Mouse (Mus musculus) liver, adult 2 months (tissue): Measurements from ENCODE around the gene Lin28a. TPM values are rescaled to one million over a fixed set of nuclear protein-coding genes. Genes with fewer than 3 reads are reported as not detected.
"Not testable (repeated sequence)": the region's sequence is repeated elsewhere in the genome, so short reads cannot be mapped to it uniquely, and the experiment has no call there.

Experiments
- DNase-seq: peaks from one replicate; pipeline ENCODE4 v3.0.0-alpha.2; 2011; ENCODE audit warnings: low read depth, low spot score; ENCODE audit errors: extremely low read depth
- H3K27ac ChIP-seq: fragments of 200-500 bp; replicated peaks from 2 replicates; pipeline ENCODE4 v1.5.1; 2012; ENCODE audit warnings: low read depth, mild to moderate bottlenecking, control low read depth, inconsistent platforms, low read length; ENCODE audit not compliant: insufficient read depth
- H3K27me3 ChIP-seq: fragments of 200-500 bp; 2 replicates; pipeline ENCODE4 v1.6.1; 2012; ENCODE audit warnings: mild to moderate bottlenecking, moderate library complexity, low read length, inconsistent platforms; ENCODE audit not compliant: control insufficient read depth, insufficient read depth
- H3K36me3 ChIP-seq: fragments of 200-500 bp; 2 replicates; pipeline ENCODE4 v1.6.1; 2012; ENCODE audit warnings: low read length, inconsistent platforms; ENCODE audit not compliant: control insufficient read depth, insufficient read depth
- H3K4me1 ChIP-seq: fragments of 200-500 bp; 2 replicates; pipeline ENCODE4 v1.6.1; 2011; ENCODE audit warnings: low read length; ENCODE audit not compliant: control insufficient read depth, insufficient read depth
- H3K4me3 ChIP-seq: fragments of 200-500 bp; 2 replicates; pipeline ENCODE4 v1.5.1; 2011; ENCODE audit warnings: low read depth, mild to moderate bottlenecking, control low read depth, low read length, moderate library complexity; ENCODE audit not compliant: insufficient read depth
- H3K79me2 ChIP-seq: fragments of 200-500 bp; 2 replicates; pipeline ENCODE4 v1.6.1; 2012; ENCODE audit warnings: inconsistent platforms, mild to moderate bottlenecking, low read length, moderate library complexity; ENCODE audit not compliant: control insufficient read depth, insufficient read depth
- H3K9ac ChIP-seq: fragments of 200-500 bp; 2 replicates; pipeline ENCODE4 v1.6.1; 2012; ENCODE audit warnings: low read depth, mild to moderate bottlenecking, control low read depth, inconsistent platforms, low read length
- CTCF ChIP-seq: fragments of 200-500 bp; IDR thresholded peaks from 2 replicates; pipeline ENCODE4 v1.5.1; 2011; ENCODE audit warnings: low read depth, low read length, control low read depth
- POLR2A ChIP-seq: fragments of 200-500 bp; IDR thresholded peaks from 2 replicates; pipeline ENCODE4 v1.6.1; 2011; ENCODE audit warnings: low read length, control low read depth; ENCODE audit not compliant: insufficient read depth; ENCODE audit errors: extremely low read depth
- WGBS: fragments of 180-500 bp; shearing (Covaris S2); methylation state at CpG from one replicate; pipeline ENCODE4 v1.1.7; 2018; 5-methylcytosine and 5-hydroxymethylcytosine counted together
- polyA plus RNA-seq: library from polyadenylated mRNA; depleted of rRNA; stranded (reverse); fragments of >200 nt; gene quantifications from 2 replicates; pipeline ENCODE4 v1.2.3, GENCODE M21; 2012
- total RNA-seq: library from RNA; depleted of rRNA; stranded (reverse); fragments of >200 nt; gene quantifications from 2 replicates; pipeline ENCODE4 v1.2.3, GENCODE M21; 2014

The Lin28a gene
- total and polyA plus RNA-seq, 2 experiments: not detected

- Histone ChIP-seq H3K4me3 (peak within 1 kb of the TSS; percentile 64), H3K9ac (peak within 1 kb of the TSS; percentile 81), H3K79me2 (0 out of 2 replicates have a peak, but pooled peaks cover 2% of the 10 kb centered on the region), H3K36me3 (peaks cover 7% of the 10 kb centered on the region; the same call in 1 of the 2 replicates), H3K27ac (peak within 1 kb of the TSS; percentile 33; the same call in 1 of the 2 replicates), H3K27me3 (no peaks in the 10 kb centered on the region), H3K4me1 (no peaks in the 10 kb centered on the region)
- TF ChIP-seq CTCF: no peak
- TF ChIP-seq POLR2A: peak; percentile 60; the same call in 1 of the 2 replicates
- WGBS: 2% methylated on average over 49 of the region's 49 CpGs
- DNase-seq: peak; percentile 86
Measured at GRCm38 (mm10) chr4:134000466-134001438, 17.9 kb downstream of the Lin28a start, which contains the start of gene Dhdds. Dhdds (minus strand) TSS chr4:134000918.

DNA sequence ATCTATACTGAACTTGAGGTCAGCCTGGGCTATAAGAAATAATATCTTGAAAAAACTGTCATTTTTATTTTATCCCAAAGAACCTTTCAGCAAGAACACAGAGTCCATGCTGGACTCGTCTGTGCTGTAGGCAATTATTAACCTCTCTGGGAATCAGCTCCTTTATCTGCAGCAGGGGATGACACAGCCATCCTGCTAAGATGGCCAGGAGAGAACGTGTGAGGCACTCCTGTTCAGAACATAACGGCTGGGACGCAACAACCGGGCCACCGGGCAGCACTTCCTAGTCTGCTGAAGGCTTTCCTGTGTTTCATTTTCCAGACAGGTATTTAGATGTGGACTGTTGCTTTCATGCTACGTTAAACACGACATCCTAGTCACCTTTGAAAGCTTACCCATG lies 23.9 kb downstream of the Lin28a start:
- peaks cover 44% of the 10 kb centered on the region for H3K36me3 ChIP-seq
- TF ChIP-seq POLR2A (no peak), CTCF (no peak)
- DNase-seq: no peak
- 75% methylated on average over 8 of the region's 8 CpGs for WGBS
- H3K27me3 ChIP-seq: no peaks in the 10 kb centered on the region
- H3K4me1 ChIP-seq: no peaks in the 10 kb centered on the region
- H3K9ac ChIP-seq: no peak overlapping the region
- no peak overlapping the region for H3K27ac ChIP-seq
- no peak overlapping the region for H3K4me3 ChIP-seq
- H3K79me2 ChIP-seq: 0 out of 2 replicates have a peak, but pooled peaks cover 2% of the 10 kb centered on the region

GRCm38 (mm10) chr4:133991087-133991660 lies 27.5 kb downstream of the Lin28a start:
- H3K4me3 ChIP-seq: no peak overlapping the region
- 87% methylated on average over 13 of the region's 13 CpGs for WGBS
- H3K79me2 ChIP-seq: no peaks in the 10 kb centered on the region
- DNase-seq: no peak
- no peak overlapping the region for H3K9ac ChIP-seq
- H3K27ac ChIP-seq: no peak overlapping the region
- TF ChIP-seq CTCF (no peak), POLR2A (no peak)
- H3K27me3 ChIP-seq: no peaks in the 10 kb centered on the region
- no peaks in the 10 kb centered on the region for H3K4me1 ChIP-seq
- H3K36me3 ChIP-seq: peaks cover 52% of the 10 kb centered on the region

DNA sequence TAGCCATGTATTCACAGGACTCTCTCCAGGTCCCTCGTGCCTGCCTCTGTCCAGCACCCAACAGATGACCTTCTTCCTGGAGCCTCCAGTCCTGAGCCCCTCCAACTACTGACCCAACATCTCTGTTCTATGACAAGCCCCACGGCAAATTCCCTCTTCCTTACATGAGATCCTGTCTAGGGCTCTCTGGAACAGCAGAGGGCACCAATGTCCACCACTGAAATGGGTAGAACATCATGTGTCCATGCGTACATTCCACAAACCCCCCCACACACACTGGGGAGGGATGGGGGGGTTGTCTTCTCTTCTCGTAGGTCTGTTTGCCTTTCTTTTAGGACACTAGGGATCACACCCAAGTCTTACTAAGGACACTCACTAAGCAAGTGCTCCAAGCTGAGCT lies 28.6 kb downstream of the Lin28a start:
- WGBS: 81% methylated on average over 4 of the region's 4 CpGs
- H3K36me3 ChIP-seq: peaks cover 48% of the 10 kb centered on the region
- H3K79me2 ChIP-seq: no peaks in the 10 kb centered on the region
- H3K4me1 ChIP-seq: no peaks in the 10 kb centered on the region
- H3K4me3 ChIP-seq: no peak overlapping the region
- no peaks in the 10 kb centered on the region for H3K27me3 ChIP-seq
- H3K9ac ChIP-seq: no peak overlapping the region
- no peak overlapping the region for H3K27ac ChIP-seq
- no peak for DNase-seq
- TF ChIP-seq CTCF: no peak
- no peak for TF ChIP-seq POLR2A

- H3K4me1 ChIP-seq: not testable (repeated sequence)
- 85% methylated on average over 8 of the region's 8 CpGs for WGBS
Measured at GRCm38 (mm10) chr4:133988289-133988688, 30.4 kb downstream of the Lin28a start.

GRCm38 (mm10) chr4:133982936-133983335 lies 35.7 kb downstream of the Lin28a start:
- 97% methylated on average over 13 of the region's 13 CpGs for WGBS
- peaks cover 17% of the 10 kb centered on the region; the same call in 1 of the 2 replicates for H3K36me3 ChIP-seq

More at GRCm38 (mm10) chr4:133988289-133988688, 30.4 kb downstream of the Lin28a start:
- not testable (repeated sequence) for H3K9ac ChIP-seq, H3K4me3 ChIP-seq, DNase-seq, H3K79me2 ChIP-seq, H3K27ac ChIP-seq, H3K27me3 ChIP-seq
- H3K36me3 ChIP-seq: peaks cover 36% of the 10 kb centered on the region

More at GRCm38 (mm10) chr4:133982936-133983335, 35.7 kb downstream of the Lin28a start:
- Histone ChIP-seq H3K9ac (no peak overlapping the region), H3K4me1 (no peaks in the 10 kb centered on the region), H3K4me3 (no peak overlapping the region), H3K27me3 (no peaks in the 10 kb centered on the region), H3K27ac (no peak overlapping the region), H3K79me2 (no peaks in the 10 kb centered on the region)
- DNase-seq: no peak
- TF ChIP-seq POLR2A (no peak), CTCF (no peak)
